Mouse (Mus musculus): ENCODE results near the gene Ldlrap1. TPM values are rescaled to one million over a fixed set of nuclear protein-coding genes. Genes with fewer than 3 reads are reported as not detected.

The Ldlrap1 gene
- polyA plus RNA-seq, 1 experiment from 2014 or later: 4.1 TPM

DNA sequence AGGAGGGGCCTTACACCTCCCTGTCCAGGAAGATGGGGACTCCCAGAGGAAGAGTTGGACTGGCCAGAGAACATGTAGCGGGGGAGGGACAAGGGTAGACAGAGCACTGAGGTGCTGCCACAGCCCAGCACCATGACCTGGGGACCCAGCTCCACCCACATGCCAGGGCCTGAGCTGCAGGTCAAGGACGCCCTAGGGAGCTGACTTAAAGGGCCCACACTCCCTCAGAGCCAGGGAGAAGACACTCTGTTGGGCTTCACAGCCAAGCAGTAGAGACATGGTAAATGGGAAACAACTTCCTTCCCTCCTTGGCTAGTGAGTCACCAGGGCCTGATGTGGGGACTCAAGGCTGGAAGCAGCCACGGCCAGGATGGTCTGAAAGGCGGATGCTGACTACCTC is 9.5 kb downstream of the Ldlrap1 start:
- no peak for ATAC-seq (ENCODE audit: low FRiP score)
- 86% methylated on average over 4 of the region's 4 CpGs for WGBS
- no peak overlapping the region for H3K9ac ChIP-seq
- peaks cover 35% of the 10 kb centered on the region for H3K4me1 ChIP-seq (replicated peaks)
- H3K27ac ChIP-seq: no peak overlapping the region
- no peaks in the 10 kb centered on the region for H3K36me3 ChIP-seq
- H3K9me3 ChIP-seq: no peaks in the 10 kb centered on the region
- 0 out of 2 replicates have a peak, but pooled peaks cover 3% of the 10 kb centered on the region for H3K27me3 ChIP-seq
- H3K4me2 ChIP-seq: no peak overlapping the region
- H3K4me3 ChIP-seq: no peak overlapping the region

- ATAC-seq (ENCODE audit: low FRiP score): no peak
- H3K4me2 ChIP-seq: no peak overlapping the region
- peaks cover 39% of the 10 kb centered on the region for H3K4me1 ChIP-seq (replicated peaks)
- H3K4me3 ChIP-seq: no peak overlapping the region
- H3K27ac ChIP-seq: no peak overlapping the region
- no peaks in the 10 kb centered on the region for H3K36me3 ChIP-seq
- no peaks in the 10 kb centered on the region for H3K9me3 ChIP-seq
- no peaks in the 10 kb centered on the region for H3K27me3 ChIP-seq
- WGBS: 82% methylated on average over 7 of the region's 7 CpGs
- H3K9ac ChIP-seq: no peak overlapping the region
Measured at GRCm38 (mm10) chr4:134756953-134757352, 10.9 kb downstream of the Ldlrap1 start.

DNA sequence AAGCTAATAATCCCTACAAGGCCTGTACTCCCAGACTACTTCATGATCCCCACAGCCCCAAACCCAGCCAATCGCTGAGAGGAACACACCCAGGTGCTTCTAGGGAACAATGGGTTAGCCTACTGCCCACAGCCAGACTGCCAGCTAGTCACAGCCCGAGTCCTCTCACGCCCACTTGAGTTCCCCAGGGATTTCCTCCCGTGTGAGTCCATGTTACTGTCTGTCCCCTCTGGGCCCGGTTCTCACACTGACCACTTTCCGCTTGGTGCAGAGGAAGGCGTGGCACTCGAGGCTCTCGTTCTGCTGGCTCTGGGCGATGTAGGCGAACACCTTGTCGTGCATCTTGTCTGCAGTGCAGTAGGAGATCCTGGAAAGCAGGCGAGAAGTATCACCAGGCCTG is 12.9 kb downstream of the Ldlrap1 start:
- no peak overlapping the region for H3K27ac ChIP-seq
- no peaks in the 10 kb centered on the region for H3K9me3 ChIP-seq
- H3K27me3 ChIP-seq: no peaks in the 10 kb centered on the region
- H3K36me3 ChIP-seq: no peaks in the 10 kb centered on the region
- H3K9ac ChIP-seq: no peak overlapping the region
- no peak overlapping the region for H3K4me3 ChIP-seq
- peaks cover 38% of the 10 kb centered on the region for H3K4me1 ChIP-seq (replicated peaks)
- ATAC-seq (ENCODE audit: low FRiP score): no peak
- no peak overlapping the region for H3K4me2 ChIP-seq
- WGBS: 87% methylated on average over 13 of the region's 13 CpGs

DNA sequence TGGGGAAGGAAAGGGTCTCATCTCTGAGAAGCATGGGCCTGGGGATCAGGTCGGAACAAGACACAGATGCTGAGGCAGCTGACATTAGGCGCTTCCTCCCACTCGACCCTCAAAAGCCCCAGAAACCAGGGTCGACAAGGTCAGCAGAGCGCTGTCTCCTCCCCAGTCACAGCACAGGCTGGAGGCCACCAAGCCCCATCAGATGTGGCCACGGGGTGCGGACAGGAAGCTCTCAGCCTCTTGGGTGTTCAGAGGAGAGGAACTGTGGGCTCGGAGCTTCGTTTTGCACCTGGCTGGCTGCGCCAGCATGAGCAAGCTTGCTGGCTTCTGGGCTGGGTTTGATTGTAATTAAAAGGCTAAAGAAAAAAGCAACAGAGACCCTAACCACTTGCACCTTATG is 13.5 kb downstream of the Ldlrap1 start:
- Histone ChIP-seq H3K27ac (0 out of 2 replicates have a peak overlapping the region, but pooled peaks have one; percentile 30), H3K4me3 (no peak overlapping the region), H3K4me2 (no peak overlapping the region), H3K27me3 (no peaks in the 10 kb centered on the region), H3K9me3 (no peaks in the 10 kb centered on the region), H3K9ac (peak overlapping the region; percentile 19; the same call in 1 of the 2 replicates), H3K36me3 (no peaks in the 10 kb centered on the region), H3K4me1 (replicated peaks) (peaks cover 38% of the 10 kb centered on the region)
- 43% methylated on average over 10 of the region's 10 CpGs for WGBS
- ATAC-seq (ENCODE audit: low FRiP score): no peak

DNA sequence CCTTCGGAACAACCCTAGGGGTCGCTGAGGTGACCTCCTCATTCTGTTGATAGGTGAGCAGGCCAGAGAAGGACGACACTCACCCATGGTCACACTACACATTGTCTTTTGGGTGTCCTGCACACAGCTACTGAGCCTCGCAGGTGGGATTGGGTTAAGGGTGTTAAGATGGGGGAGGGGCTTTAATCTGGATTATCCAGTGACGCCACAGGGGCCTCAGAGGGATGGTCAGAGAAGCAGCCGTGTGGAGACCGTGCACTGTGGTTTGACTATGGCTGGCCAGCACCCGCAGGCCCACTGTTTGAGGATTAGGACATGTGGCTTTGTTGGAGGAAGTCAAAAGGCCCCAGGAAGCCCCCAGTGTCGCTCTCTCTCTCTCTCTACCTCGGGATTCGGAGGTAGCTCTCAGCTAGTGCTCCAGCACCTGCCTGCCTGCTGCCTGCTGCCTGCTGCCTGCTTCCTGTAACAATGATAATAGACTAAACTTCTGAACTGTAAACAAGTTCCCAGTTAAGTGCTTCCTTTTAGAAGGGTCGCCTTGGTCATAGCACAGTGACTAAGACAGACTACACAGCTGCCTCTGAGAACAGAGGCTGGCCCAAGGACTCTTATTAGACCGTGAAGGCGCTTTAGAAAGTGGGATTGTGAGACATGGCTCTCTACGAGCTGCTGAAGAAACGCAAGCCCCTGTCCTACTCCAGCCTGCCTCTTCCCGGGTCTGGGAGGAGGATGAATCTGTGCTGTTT is 14.1 kb downstream of the Ldlrap1 start:
- WGBS: 36% methylated on average over 17 of the region's 17 CpGs
- peak overlapping the region; percentile 52; the same call in 1 of the 2 replicates for H3K27ac ChIP-seq

GRCm38 (mm10) chr4:134752911-134753426 is 14.9 kb downstream of the Ldlrap1 start:
- no peak overlapping the region for H3K27ac ChIP-seq
- ATAC-seq (ENCODE audit: low FRiP score): no peak
- H3K4me1 ChIP-seq (replicated peaks): peaks cover 38% of the 10 kb centered on the region
- no peak overlapping the region for H3K4me3 ChIP-seq
- no peak overlapping the region for H3K4me2 ChIP-seq
- no peaks in the 10 kb centered on the region for H3K36me3 ChIP-seq
- H3K9ac ChIP-seq: no peak overlapping the region; the same call in 1 of the 2 replicates
- no peaks in the 10 kb centered on the region for H3K27me3 ChIP-seq
- no peaks in the 10 kb centered on the region for H3K9me3 ChIP-seq
- 47% methylated on average over 11 of the region's 11 CpGs for WGBS

More for the DNA sequence above, 14.1 kb downstream of the Ldlrap1 start:
- H3K9me3 ChIP-seq: no peaks in the 10 kb centered on the region
- ATAC-seq (ENCODE audit: low FRiP score): no peak
- no peaks in the 10 kb centered on the region for H3K36me3 ChIP-seq
- H3K4me3 ChIP-seq: no peak overlapping the region
- H3K4me2 ChIP-seq: no peak overlapping the region
- no peaks in the 10 kb centered on the region for H3K27me3 ChIP-seq
- 0 out of 2 replicates have a peak overlapping the region, but pooled peaks have one; percentile 19 for H3K9ac ChIP-seq
- H3K4me1 ChIP-seq (replicated peaks): peaks cover 38% of the 10 kb centered on the region

DNA sequence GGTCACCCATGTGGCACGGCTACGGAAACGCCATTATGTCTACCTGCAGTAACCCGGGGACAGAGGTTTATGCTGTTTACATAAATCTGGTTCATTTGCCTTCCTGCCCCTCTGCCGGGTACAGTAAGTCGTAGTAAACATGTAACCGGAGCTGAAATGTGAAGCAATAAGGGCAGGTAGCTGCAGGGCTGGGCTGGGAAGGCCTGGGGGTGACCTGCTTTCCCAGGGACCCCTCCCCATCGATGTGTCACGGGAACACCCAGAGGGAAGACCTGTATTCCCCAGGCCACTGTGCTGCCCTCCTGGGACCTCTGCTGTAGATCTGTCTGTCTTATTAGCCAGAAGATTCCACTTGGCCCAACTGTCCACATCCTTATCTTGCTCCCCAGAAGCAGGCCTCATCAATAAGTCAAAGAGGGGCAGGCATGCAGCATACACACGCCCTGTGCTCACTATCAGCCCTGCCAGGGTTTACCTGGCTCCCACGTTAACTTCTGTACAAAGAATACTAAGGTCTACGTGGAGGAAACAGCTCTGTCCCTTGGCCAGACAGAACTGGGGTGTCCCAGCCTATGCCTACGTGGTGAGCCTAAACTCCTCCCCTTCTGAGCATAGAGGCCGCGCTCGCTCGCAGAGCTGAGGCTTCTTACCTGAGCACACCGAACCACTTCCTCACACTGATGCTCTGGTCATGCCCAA is 16.0 kb downstream of the Ldlrap1 start:
- H3K9me3 ChIP-seq: no peaks in the 10 kb centered on the region
- no peak for ATAC-seq (ENCODE audit: low FRiP score)
- H3K36me3 ChIP-seq: no peaks in the 10 kb centered on the region
- no peak overlapping the region for H3K4me3 ChIP-seq
- H3K4me2 ChIP-seq: no peak overlapping the region
- H3K4me1 ChIP-seq (replicated peaks): peaks cover 36% of the 10 kb centered on the region
- WGBS: 85% methylated on average over 18 of the region's 18 CpGs
- H3K9ac ChIP-seq: no peak overlapping the region
- no peak overlapping the region for H3K27ac ChIP-seq
- H3K27me3 ChIP-seq: no peaks in the 10 kb centered on the region

- no peaks in the 10 kb centered on the region for H3K27me3 ChIP-seq
- H3K36me3 ChIP-seq: no peaks in the 10 kb centered on the region
- H3K4me2 ChIP-seq: no peak overlapping the region
- H3K27ac ChIP-seq: no peak overlapping the region
- H3K4me1 ChIP-seq (replicated peaks): peaks cover 32% of the 10 kb centered on the region
- ATAC-seq (ENCODE audit: low FRiP score): no peak
- WGBS: 80% methylated on average over 6 of the region's 6 CpGs
- H3K4me3 ChIP-seq: no peak overlapping the region
- H3K9ac ChIP-seq: no peak overlapping the region
- no peaks in the 10 kb centered on the region for H3K9me3 ChIP-seq
Measured at GRCm38 (mm10) chr4:134750825-134751224, 17.0 kb downstream of the Ldlrap1 start.

DNA sequence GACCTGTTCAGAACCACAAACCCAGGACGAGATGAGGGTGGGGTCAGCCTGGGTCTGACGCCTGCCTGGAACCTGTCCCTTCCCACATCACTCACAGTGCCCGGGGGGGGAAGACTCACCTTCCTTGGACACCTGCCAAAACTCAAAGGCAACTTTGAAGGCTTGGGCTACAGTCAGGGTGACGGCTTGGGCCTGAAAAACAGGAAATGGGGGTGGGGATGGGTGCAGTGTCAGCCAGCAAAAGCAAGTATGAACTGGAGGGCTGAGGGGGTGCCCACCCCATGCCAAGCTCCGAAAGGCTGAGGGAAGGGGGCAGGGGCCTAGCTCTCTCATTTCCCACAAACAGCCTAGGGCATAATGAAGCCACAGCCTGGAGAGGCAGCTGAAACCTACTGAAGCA is 17.6 kb downstream of the Ldlrap1 start:
- no peak for ATAC-seq (ENCODE audit: low FRiP score)
- no peak overlapping the region for H3K9ac ChIP-seq
- H3K4me3 ChIP-seq: no peak overlapping the region
- H3K27me3 ChIP-seq: no peaks in the 10 kb centered on the region
- H3K36me3 ChIP-seq: no peaks in the 10 kb centered on the region
- H3K9me3 ChIP-seq: no peaks in the 10 kb centered on the region
- WGBS: 87% methylated on average over 5 of the region's 5 CpGs
- H3K4me2 ChIP-seq: no peak overlapping the region
- H3K27ac ChIP-seq: no peak overlapping the region
- H3K4me1 ChIP-seq (replicated peaks): peaks cover 31% of the 10 kb centered on the region

GRCm38 (mm10) chr4:134749301-134750030 is 18.4 kb downstream of the Ldlrap1 start:
- H3K9ac ChIP-seq: no peak overlapping the region
- no peaks in the 10 kb centered on the region for H3K36me3 ChIP-seq
- no peak overlapping the region for H3K27ac ChIP-seq
- H3K4me3 ChIP-seq: no peak overlapping the region
- H3K27me3 ChIP-seq: no peaks in the 10 kb centered on the region
- H3K9me3 ChIP-seq: no peaks in the 10 kb centered on the region
- no peak for ATAC-seq (ENCODE audit: low FRiP score)
- H3K4me2 ChIP-seq: no peak overlapping the region
- H3K4me1 ChIP-seq (replicated peaks): peaks cover 23% of the 10 kb centered on the region
- 69% methylated on average over 21 of the region's 21 CpGs for WGBS

DNA sequence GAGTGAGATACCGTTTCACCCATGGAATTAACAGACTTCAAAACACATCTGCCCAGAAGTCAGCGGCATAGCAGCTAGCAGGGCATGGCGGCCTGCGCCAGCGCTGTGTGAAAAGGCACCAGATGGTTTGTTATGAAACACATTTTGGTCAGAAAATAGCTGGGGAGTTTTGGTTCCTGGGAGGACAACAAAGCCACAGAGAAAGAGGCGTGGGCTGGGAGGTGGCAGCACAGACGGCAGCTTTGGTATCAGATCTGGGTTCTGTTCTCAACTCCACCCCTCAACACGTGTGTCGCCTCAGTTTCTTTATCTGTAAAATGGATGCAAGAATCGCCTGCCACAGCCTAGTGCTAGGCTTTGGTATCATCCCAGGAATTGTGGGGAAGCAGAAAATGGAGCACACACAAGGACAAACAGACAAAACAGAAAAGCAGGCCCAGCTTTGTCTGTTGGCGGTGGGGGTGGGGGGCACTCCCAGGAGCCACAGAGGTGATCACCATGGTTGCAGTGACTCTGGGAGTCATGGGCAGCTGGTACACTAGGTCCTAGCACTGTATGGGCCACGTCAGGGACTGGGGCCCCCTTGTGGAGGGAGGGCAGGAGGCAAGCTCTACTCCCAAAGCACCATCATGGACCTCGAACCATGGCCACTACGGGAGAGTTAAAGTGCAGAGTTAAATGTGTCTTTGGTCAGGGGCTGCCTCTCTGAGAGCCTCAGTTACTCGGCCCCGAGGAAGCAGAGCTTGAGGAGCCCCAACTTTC is 21.7 kb downstream of the Ldlrap1 start:
- Histone ChIP-seq H3K9me3 (no peaks in the 10 kb centered on the region), H3K9ac (no peak overlapping the region), H3K27ac (peak overlapping the region; percentile 40; the same call in 1 of the 2 replicates), H3K4me1 (replicated peaks) (peaks cover 12% of the 10 kb centered on the region), H3K4me2 (no peak overlapping the region), H3K36me3 (no peaks in the 10 kb centered on the region), H3K27me3 (no peaks in the 10 kb centered on the region), H3K4me3 (no peak overlapping the region)
- 79% methylated on average over 16 of the region's 16 CpGs for WGBS
- no peak for ATAC-seq (ENCODE audit: low FRiP score)
